Mouse (Mus musculus) hindbrain, postnatal 0 days (tissue): ENCODE data around the gene Cebpe. TPM values are rescaled to one million over a fixed set of nuclear protein-coding genes. Genes with fewer than 3 reads are reported as not detected.

Experiments used
- ATAC-seq: fragments of 200-750 bp; cut with Nextera tagmentation; 2 replicates; pipeline ENCODE4 v1.8.0; 2017; ENCODE audit warnings: mild to moderate bottlenecking, moderate TSS enrichment, moderate library complexity
- DNase-seq: peaks from one replicate; pipeline ENCODE4 v3.0.0-alpha.2; 2015; ENCODE audit warnings: low spot score
- H3K27ac ChIP-seq: fragments of 300-500 bp; sonication (generic); 2 replicates; pipeline ENCODE4 v1.5.1; 2014; ENCODE audit warnings: mild to moderate bottlenecking
- H3K27me3 ChIP-seq: fragments of 300-500 bp; sonication (generic); 2 replicates; pipeline ENCODE4 v1.6.1; 2014; ENCODE audit warnings: low read length, mixed read lengths; ENCODE audit not compliant: insufficient read depth
- H3K36me3 ChIP-seq: fragments of 300-500 bp; sonication (generic); 2 replicates; pipeline ENCODE4 v1.6.1; 2014; ENCODE audit warnings: low read length, mixed read lengths; ENCODE audit not compliant: insufficient read depth
- H3K4me1 ChIP-seq: fragments of 300-500 bp; sonication (generic); 2 replicates; pipeline ENCODE4 v1.6.1; 2014; ENCODE audit warnings: antibody characterized with exemption, low read length, mixed read lengths; ENCODE audit not compliant: insufficient read depth
- H3K4me2 ChIP-seq: fragments of 300-500 bp; sonication (generic); 2 replicates; pipeline ENCODE4 v1.6.1; 2014; ENCODE audit warnings: low read depth, mild to moderate bottlenecking, low read length, moderate library complexity, mixed read lengths
- H3K4me3 ChIP-seq: fragments of 300-500 bp; sonication (generic); 2 replicates; pipeline ENCODE4 v1.5.1; 2014; ENCODE audit warnings: low read length
- H3K9ac ChIP-seq: fragments of 300-500 bp; sonication (generic); replicated peaks from 2 replicates; pipeline ENCODE4 v1.6.1; 2014; ENCODE audit warnings: mild to moderate bottlenecking, low read length, moderate library complexity, mixed read lengths
- H3K9me3 ChIP-seq: fragments of 300-500 bp; sonication (generic); 2 replicates; pipeline ENCODE4 v1.6.1; 2016; ENCODE audit warnings: low read length, mixed read lengths
- CTCF ChIP-seq: IDR thresholded peaks from 2 replicates; pipeline ENCODE4 v1.5.1; 2016; ENCODE audit warnings: antibody characterized with exemption, control low read depth, low read depth
- WGBS: fragments of 180-500 bp; shearing (Covaris S2); extraction: QIAGEN DNeasy Blood & Tissue Kit; methylation state at CpG from one replicate; pipeline ENCODE4 v1.1.7; 2014; 5-methylcytosine and 5-hydroxymethylcytosine counted together
- polyA plus RNA-seq: library from polyadenylated mRNA; unstranded; fragments of >200 nt; fragmentation: Nextera tagmentation; extraction: Ambion mirVana; gene quantifications from 2 replicates; pipeline ENCODE4 v1.2.1, GENCODE M21; 2015
- total RNA-seq: library from RNA; depleted of rRNA; stranded (reverse); fragments of >200 nt; gene quantifications from 2 replicates; pipeline ENCODE4 v1.2.3, GENCODE M21; 2014

The Cebpe gene
- total and polyA plus RNA-seq, 2 experiments from 2014 or later = not detected

DNA sequence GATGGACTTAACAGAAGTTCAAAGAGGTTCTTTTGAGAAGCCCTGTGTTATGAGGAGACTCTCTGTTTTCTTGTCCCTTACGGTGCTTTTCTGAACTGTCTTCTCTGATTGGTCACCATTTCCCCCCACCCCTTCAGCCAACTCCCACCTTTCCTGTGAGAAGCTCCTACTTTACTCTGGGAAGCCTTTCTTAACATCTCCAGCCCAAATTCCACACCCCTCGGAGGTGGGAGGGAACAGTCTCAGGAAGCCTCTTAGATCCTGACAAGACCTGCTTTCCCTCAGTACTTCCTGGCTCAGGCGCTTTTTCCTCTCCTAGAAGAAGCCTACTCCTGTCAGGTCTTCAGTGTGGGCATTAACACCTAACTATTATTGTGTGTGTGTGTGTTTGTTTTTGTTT is 12.4 kb downstream of the Cebpe start:
- Histone ChIP-seq H3K9me3 (no peaks in the 10 kb centered on the region), H3K27me3 (no peaks in the 10 kb centered on the region), H3K4me3 (no peak overlapping the region), H3K4me2 (no peak overlapping the region), H3K4me1 (no peaks in the 10 kb centered on the region), H3K27ac (no peak overlapping the region), H3K36me3 (no peaks in the 10 kb centered on the region), H3K9ac (no peak overlapping the region)
- TF ChIP-seq CTCF = no peak
- ATAC-seq (no peak), DNase-seq (no peak)
- WGBS = 64% methylated on average over 3 of the region's 3 CpGs

GRCm38 (mm10) chr14:54698733-54699132 is 13.2 kb downstream of the Cebpe start, which contains the start of gene Gm29776:
Gene Gm29776 (minus strand): TSS chr14:54698833.
- H3K27ac ChIP-seq = no peak within 1 kb of the TSS
- ATAC-seq = no peak
- no peak for TF ChIP-seq CTCF
- H3K4me3 ChIP-seq = no peak within 1 kb of the TSS
- no peaks in the 10 kb centered on the region for H3K36me3 ChIP-seq
- no peak within 1 kb of the TSS for H3K9ac ChIP-seq
- no peaks in the 10 kb centered on the region for H3K4me1 ChIP-seq
- H3K27me3 ChIP-seq = no peaks in the 10 kb centered on the region
- DNase-seq = no peak
- 73% methylated on average over 4 of the region's 4 CpGs for WGBS
- no peak within 1 kb of the TSS for H3K4me2 ChIP-seq
- no peaks in the 10 kb centered on the region for H3K9me3 ChIP-seq

DNA sequence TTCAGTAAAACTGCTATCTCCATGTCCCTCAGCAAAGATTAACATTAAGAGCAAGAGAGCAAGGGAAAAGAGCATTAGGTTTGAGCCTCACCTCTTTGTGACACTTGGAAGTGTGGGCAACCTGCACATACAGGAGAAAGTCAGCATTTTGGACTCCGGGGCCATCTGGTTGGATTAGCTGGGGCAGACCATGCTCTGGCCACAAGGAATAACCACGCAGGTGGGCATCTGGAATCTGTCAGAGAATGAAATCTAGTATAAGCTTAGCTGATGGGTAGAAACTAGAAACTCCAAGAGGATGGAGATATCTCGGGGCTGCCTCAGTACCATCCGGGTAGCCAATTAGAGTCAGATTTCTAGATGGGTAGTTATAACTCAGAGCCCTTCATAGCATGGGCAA is 15.2 kb downstream of the Cebpe start:
- WGBS = 93% methylated on average over 4 of the region's 4 CpGs
- no peak for ATAC-seq
- no peaks in the 10 kb centered on the region for H3K9me3 ChIP-seq

GRCm38 (mm10) chr14:54695042-54695441 is 16.9 kb downstream of the Cebpe start:
- 87% methylated on average over 6 of the region's 6 CpGs for WGBS
- Histone ChIP-seq H3K27ac (no peak overlapping the region), H3K9ac (no peak overlapping the region), H3K27me3 (no peaks in the 10 kb centered on the region), H3K36me3 (peaks cover 13% of the 10 kb centered on the region), H3K9me3 (no peaks in the 10 kb centered on the region), H3K4me3 (no peak overlapping the region), H3K4me1 (no peaks in the 10 kb centered on the region), H3K4me2 (no peak overlapping the region)
- ATAC-seq = no peak
- DNase-seq = no peak
- no peak for TF ChIP-seq CTCF

More for the DNA sequence above, 15.2 kb downstream of the Cebpe start:
- Histone ChIP-seq H3K27me3 (no peaks in the 10 kb centered on the region), H3K27ac (no peak overlapping the region), H3K4me1 (no peaks in the 10 kb centered on the region), H3K9ac (no peak overlapping the region), H3K4me3 (no peak overlapping the region), H3K4me2 (no peak overlapping the region), H3K36me3 (peaks cover 4% of the 10 kb centered on the region; the same call in 1 of the 2 replicates)
- DNase-seq = no peak
- TF ChIP-seq CTCF = no peak

GRCm38 (mm10) chr14:54687251-54687650 is 24.7 kb downstream of the Cebpe start:
- no peak for ATAC-seq
- Histone ChIP-seq H3K9me3 (no peaks in the 10 kb centered on the region), H3K27ac (no peak overlapping the region; the same call in 1 of the 2 replicates), H3K4me2 (peak overlapping the region; percentile 69), H3K36me3 (peaks cover 13% of the 10 kb centered on the region), H3K27me3 (no peaks in the 10 kb centered on the region), H3K4me3 (peak overlapping the region; percentile 91), H3K4me1 (peaks cover 10% of the 10 kb centered on the region; the same call in 1 of the 2 replicates), H3K9ac (peak overlapping the region; percentile 63)
- TF ChIP-seq CTCF = no peak
- DNase-seq = peak; percentile 23
- WGBS = 9% methylated on average over 8 of the region's 8 CpGs

GRCm38 (mm10) chr14:54686522-54687143 is 25.3 kb downstream of the Cebpe start, which contains the start of gene Acin1:
Gene Acin1 (minus strand): TSS chr14:54686931.
- Histone ChIP-seq H3K27me3 (no peaks in the 10 kb centered on the region), H3K9me3 (no peaks in the 10 kb centered on the region), H3K4me2 (peak within 1 kb of the TSS; percentile 91), H3K36me3 (peaks cover 13% of the 10 kb centered on the region), H3K27ac (peak within 1 kb of the TSS; percentile 98), H3K4me1 (peaks cover 10% of the 10 kb centered on the region; the same call in 1 of the 2 replicates), H3K9ac (peak within 1 kb of the TSS; percentile 95), H3K4me3 (peak within 1 kb of the TSS; percentile 91)
- DNase-seq (peak; percentile 100), ATAC-seq (peak; percentile 98)
- WGBS = under 1% methylated on average over 44 of the region's 44 CpGs
- TF ChIP-seq CTCF = no peak

GRCm38 (mm10) chr14:54686063-54686521 is 25.9 kb downstream of the Cebpe start, which contains the start of gene 1700123O20Rik:
Gene 1700123O20Rik (plus strand): TSS chr14:54686216.
- under 1% methylated on average over 41 of the region's 41 CpGs for WGBS
- ATAC-seq (peak; percentile 79), DNase-seq (peak; percentile 92)
- peaks cover 13% of the 10 kb centered on the region for H3K36me3 ChIP-seq
- peak; percentile 68 for TF ChIP-seq CTCF
- H3K27me3 ChIP-seq = no peaks in the 10 kb centered on the region
- peak within 1 kb of the TSS; percentile 91 for H3K4me2 ChIP-seq
- peak within 1 kb of the TSS; percentile 91 for H3K4me3 ChIP-seq
- no peaks in the 10 kb centered on the region for H3K9me3 ChIP-seq
- peak within 1 kb of the TSS; percentile 95 for H3K9ac ChIP-seq
- H3K27ac ChIP-seq = peak within 1 kb of the TSS; percentile 98
- peaks cover 10% of the 10 kb centered on the region; the same call in 1 of the 2 replicates for H3K4me1 ChIP-seq
